8 mouse cellular contexts compared by ENCODE assay signal in genomic region chrX:41402656-41403055, GRCm38 (mm10). TPM values are rescaled to one million over a fixed set of nuclear protein-coding genes. Genes with fewer than 3 reads are reported as not detected.
DNase-seq lines count a peak whose midpoint lies in the region; ATAC-seq and TF ChIP-seq lines count a peak whose summit lies in the region.

No protein-coding gene starts in this region.

- H3K4me3 ChIP-seq in liver, embryonic 11.5 days (ENCODE audit: low read depth, low read length) = peak overlapping the region; percentile 46
- peak overlapping the region; percentile 47 for H3K4me3 ChIP-seq in embryonic facial prominence, embryonic 13.5 days
- H3K4me3 ChIP-seq in intestine, postnatal 0 days (ENCODE audit: low read depth, low read length) = peak overlapping the region; percentile 40; the same call in 1 of the 2 replicates
- H3K4me3 ChIP-seq in neural tube, embryonic 14.5 days (ENCODE audit: low read depth, low read length) = peak overlapping the region; percentile 38

- no peak for DNase-seq in liver, embryonic 11.5 days (ENCODE audit: low spot score)
- DNase-seq in liver = no peak
- no peak for DNase-seq in cerebellum, adult 9-10 months
- no peak for DNase-seq in cerebellum, postnatal 14 days
- DNase-seq in left cerebral cortex, adult 11 months (ENCODE audit: low spot score) = no peak

- H3K36me3 ChIP-seq in liver, embryonic 11.5 days (ENCODE audit: control insufficient read depth, insufficient read depth, low read length) = no peaks in the 10 kb centered on the region
- no peaks in the 10 kb centered on the region for H3K36me3 ChIP-seq in embryonic facial prominence, embryonic 13.5 days
- H3K36me3 ChIP-seq in intestine, postnatal 0 days (ENCODE audit: control insufficient read depth, insufficient read depth) = no peaks in the 10 kb centered on the region
- no peaks in the 10 kb centered on the region for H3K36me3 ChIP-seq in neural tube, embryonic 14.5 days (ENCODE audit: control insufficient read depth, insufficient read depth, low read length)

- no peaks in the 10 kb centered on the region for H3K4me1 ChIP-seq in liver, embryonic 11.5 days (replicated peaks; ENCODE audit: control insufficient read depth, insufficient read depth, low read length)
- H3K4me1 ChIP-seq in embryonic facial prominence, embryonic 13.5 days = no peaks in the 10 kb centered on the region
- H3K4me1 ChIP-seq in intestine, postnatal 0 days (replicated peaks; ENCODE audit: control insufficient read depth, insufficient read depth, low read length) = no peaks in the 10 kb centered on the region
- no peaks in the 10 kb centered on the region for H3K4me1 ChIP-seq in neural tube, embryonic 14.5 days (ENCODE audit: control insufficient read depth, insufficient read depth, low read length)

- no peak for ATAC-seq in liver, embryonic 11.5 days (replicated peaks; ENCODE audit: low FRiP score)
- no peak for ATAC-seq in embryonic facial prominence, embryonic 13.5 days (ENCODE audit: insufficient number of reproducible peaks, insufficient read depth, low FRiP score, low TSS enrichment, low read depth)
- ATAC-seq in intestine, postnatal 0 days = no peak
- no peak for ATAC-seq in neural tube, embryonic 14.5 days (ENCODE audit: low read depth)

- no peak overlapping the region for H3K27ac ChIP-seq in liver, embryonic 11.5 days (ENCODE audit: low read depth, low read length)
- peak overlapping the region; percentile 39; the same call in 1 of the 2 replicates for H3K27ac ChIP-seq in embryonic facial prominence, embryonic 13.5 days
- H3K27ac ChIP-seq in intestine, postnatal 0 days (ENCODE audit: low read depth, low read length) = no peak overlapping the region
- H3K27ac ChIP-seq in neural tube, embryonic 14.5 days (ENCODE audit: low read depth, low read length) = no peak overlapping the region

- peaks cover 12% of the 10 kb centered on the region for H3K27me3 ChIP-seq in liver, embryonic 11.5 days (replicated peaks; ENCODE audit: control insufficient read depth, insufficient read depth, low read length)
- H3K27me3 ChIP-seq in embryonic facial prominence, embryonic 13.5 days = peaks cover 14% of the 10 kb centered on the region; the same call in 1 of the 2 replicates
- H3K27me3 ChIP-seq in intestine, postnatal 0 days (replicated peaks; ENCODE audit: control insufficient read depth, insufficient read depth, low read length) = no peaks in the 10 kb centered on the region
- H3K27me3 ChIP-seq in neural tube, embryonic 14.5 days (ENCODE audit: control insufficient read depth, insufficient read depth, low read length) = no peaks in the 10 kb centered on the region

- peak overlapping the region; percentile 70 for H3K4me2 ChIP-seq in liver, embryonic 11.5 days
- H3K4me2 ChIP-seq in embryonic facial prominence, embryonic 13.5 days = peak overlapping the region; percentile 65
- H3K4me2 ChIP-seq in intestine, postnatal 0 days (replicated peaks; ENCODE audit: low read depth) = peak overlapping the region; percentile 62
- H3K4me2 ChIP-seq in neural tube, embryonic 14.5 days (ENCODE audit: low read depth, low read length) = peak overlapping the region; percentile 48

- no peak for TF ChIP-seq CTCF in intestine, postnatal 0 days (IDR thresholded peaks at IDR 0.05; ENCODE audit: low read depth)

- no peak overlapping the region for H3K9ac ChIP-seq in liver, embryonic 11.5 days (ENCODE audit: low read depth, low read length)
- H3K9ac ChIP-seq in embryonic facial prominence, embryonic 13.5 days = peak overlapping the region; percentile 62; the same call in 1 of the 2 replicates
- H3K9ac ChIP-seq in intestine, postnatal 0 days (ENCODE audit: low read depth, low read length) = no peak overlapping the region
- H3K9ac ChIP-seq in neural tube, embryonic 14.5 days (replicated peaks; ENCODE audit: low read depth, low read length) = no peak overlapping the region

- H3K9me3 ChIP-seq in liver, embryonic 11.5 days (ENCODE audit: control insufficient read depth, low read length) = no peaks in the 10 kb centered on the region
- no peaks in the 10 kb centered on the region for H3K9me3 ChIP-seq in embryonic facial prominence, embryonic 13.5 days
- no peaks in the 10 kb centered on the region for H3K9me3 ChIP-seq in intestine, postnatal 0 days (ENCODE audit: control insufficient read depth)
- no peaks in the 10 kb centered on the region for H3K9me3 ChIP-seq in neural tube, embryonic 14.5 days (ENCODE audit: control insufficient read depth, low read length)

- 20% methylated on average over 6 of the region's 6 CpGs for WGBS in liver, embryonic 11.5 days
- 19% methylated on average over 6 of the region's 6 CpGs for WGBS in embryonic facial prominence, embryonic 13.5 days
- 36% methylated on average over 6 of the region's 6 CpGs for WGBS in intestine, postnatal 0 days
- WGBS in neural tube, embryonic 14.5 days = 10% methylated on average over 6 of the region's 6 CpGs

RNA-seq across cellular contexts. Expression of gene Gria3, which starts 2.0 kb away (rescaled TPM):
- 4.0 and 4.1 TPM in 2 replicates for polyA plus RNA-seq in liver, embryonic 11.5 days (2014; fragmentation: Nextera tagmentation; extraction: Ambion mirVana)
- polyA plus RNA-seq in embryonic facial prominence, embryonic 13.5 days (2015; fragmentation: Nextera tagmentation; extraction: Ambion mirVana) = 8.2 and 8.3 TPM in 2 replicates
- 1.4 and 1.7 TPM in 2 replicates for polyA plus RNA-seq in intestine, postnatal 0 days (2015; fragmentation: Nextera tagmentation; extraction: Ambion mirVana)
- 15.3 and 21.1 TPM in 2 replicates for polyA plus RNA-seq in neural tube, embryonic 14.5 days (2014; fragmentation: Nextera tagmentation; extraction: Ambion mirVana)
